Comparison of ENCODE assay signal across 19 mouse cellular contexts in the genomic region with DNA sequence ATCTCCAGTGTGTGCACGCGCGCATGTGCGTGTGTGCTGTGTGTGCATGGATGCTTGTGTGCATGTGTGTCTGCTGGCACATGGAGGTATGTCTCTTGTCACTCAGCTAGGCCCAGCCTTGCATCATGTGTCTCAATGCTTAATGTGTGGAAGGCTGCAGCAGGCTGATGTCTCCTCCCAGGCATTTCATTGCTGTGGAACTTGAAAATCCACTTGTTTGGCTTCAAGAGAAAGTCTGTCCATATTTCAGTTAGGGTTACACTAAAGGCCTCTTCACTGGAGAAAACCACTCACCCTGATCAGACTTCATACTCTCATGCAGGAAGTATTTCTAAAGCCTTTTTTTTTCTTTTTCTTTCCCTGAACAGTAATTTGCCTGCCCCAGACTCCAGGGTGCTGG. TPM values are rescaled to one million over a fixed set of nuclear protein-coding genes. Genes with fewer than 3 reads are reported as not detected.
DNase-seq lines count a peak whose midpoint lies in the region; ATAC-seq and TF ChIP-seq lines count a peak whose summit lies in the region.
"Had no signal": no experiment of that assay in that cellular context is flagged by ENCODE, and none has a peak within 500 bp of the region (broad histone marks: within the 10 kb centered on the region; RNA-seq: fewer than 3 reads in every experiment).

No protein-coding gene starts in this region.

- peaks cover 35% of the 10 kb centered on the region for H3K4me1 ChIP-seq in kidney, embryonic 16.5 days (ENCODE audit: insufficient read depth, low read length)
- H3K4me1 ChIP-seq in ES-E14 (ENCODE audit: control insufficient read depth in 2 of 2, insufficient read depth in 2 of 2, low read length in 2 of 2, poor library complexity in 1 of 2): peaks cover 2 to 31% of the 10 kb centered on the region in 2 experiments; a peak in 2 of 4 replicates
- H3K4me1 ChIP-seq in embryonic facial prominence, embryonic 14.5 days (ENCODE audit: control insufficient read depth, insufficient read depth, low read length): no peaks in the 10 kb centered on the region
- H3K4me1 ChIP-seq in stomach, embryonic 14.5 days (ENCODE audit: control insufficient read depth, insufficient read depth, low read length): peaks cover 5% of the 10 kb centered on the region; the same call in 1 of the 2 replicates

- 0 out of 2 replicates have a peak, but pooled peaks cover under 1% of the 10 kb centered on the region for H3K36me3 ChIP-seq in kidney, embryonic 16.5 days (ENCODE audit: insufficient read depth, low read length)
- H3K36me3 ChIP-seq in ES-E14 (ENCODE audit: control insufficient read depth, insufficient read depth, low read length, poor library complexity, severe bottlenecking): no peaks in the 10 kb centered on the region
- peaks cover 8% of the 10 kb centered on the region; the same call in 1 of the 2 replicates for H3K36me3 ChIP-seq in embryonic facial prominence, embryonic 14.5 days (ENCODE audit: control insufficient read depth, insufficient read depth, low read length)
- H3K36me3 ChIP-seq in stomach, embryonic 14.5 days (ENCODE audit: control insufficient read depth, insufficient read depth, low read length): 0 out of 2 replicates have a peak, but pooled peaks cover 2% of the 10 kb centered on the region

- no peaks in the 10 kb centered on the region for H3K9me3 ChIP-seq in kidney, embryonic 16.5 days (ENCODE audit: low read length)
- H3K9me3 ChIP-seq in ES-E14 (ENCODE audit: control insufficient read depth, insufficient read depth, low read depth, low read length): no peaks in the 10 kb centered on the region
- no peaks in the 10 kb centered on the region for H3K9me3 ChIP-seq in embryonic facial prominence, embryonic 14.5 days (ENCODE audit: control insufficient read depth, low read length)
- H3K9me3 ChIP-seq in stomach, embryonic 14.5 days (ENCODE audit: control insufficient read depth, low read depth, low read length): no peaks in the 10 kb centered on the region
- H3K9me3 ChIP-seq: limb, embryonic 10.5 days; liver, embryonic 12.5 days had no signal

- H3K4me2 ChIP-seq in kidney, embryonic 16.5 days (replicated peaks; ENCODE audit: low read depth, low read length): no peak overlapping the region
- no peak overlapping the region for H3K4me2 ChIP-seq in embryonic facial prominence, embryonic 14.5 days (ENCODE audit: low read depth, low read length)
- H3K4me2 ChIP-seq in stomach, embryonic 14.5 days (replicated peaks; ENCODE audit: low read depth, low read length): no peak overlapping the region
- H3K4me2 ChIP-seq: liver, embryonic 12.5 days had no signal

- peak overlapping the region; percentile 85 for H3K27ac ChIP-seq in kidney, embryonic 16.5 days (ENCODE audit: low read length)
- peak overlapping the region; percentile 16; the same call in 1 of the 2 replicates for H3K27ac ChIP-seq in ES-E14 (ENCODE audit: insufficient read depth, low read depth, low read length, poor library complexity, severe bottlenecking)
- H3K27ac ChIP-seq in embryonic facial prominence, embryonic 14.5 days (replicated peaks; ENCODE audit: low read depth, low read length): 0 out of 2 replicates have a peak overlapping the region, but pooled peaks have one; percentile 21
- peak overlapping the region; percentile 23; the same call in 1 of the 2 replicates for H3K27ac ChIP-seq in stomach, embryonic 14.5 days (ENCODE audit: low read length)
- H3K27ac ChIP-seq: limb, embryonic 10.5 days; macrophage had no signal

- H3K27me3 ChIP-seq in kidney, embryonic 16.5 days (ENCODE audit: insufficient read depth, low read length): no peaks in the 10 kb centered on the region
- H3K27me3 ChIP-seq in embryonic facial prominence, embryonic 14.5 days (replicated peaks; ENCODE audit: control insufficient read depth, insufficient read depth, low read length): no peaks in the 10 kb centered on the region
- no peaks in the 10 kb centered on the region for H3K27me3 ChIP-seq in stomach, embryonic 14.5 days (ENCODE audit: control insufficient read depth, insufficient read depth, low read length)
- H3K27me3 ChIP-seq: liver, embryonic 12.5 days had no signal

- no peak overlapping the region for H3K4me3 ChIP-seq in kidney, embryonic 16.5 days (ENCODE audit: low read length)
- H3K4me3 ChIP-seq in ES-E14 (ENCODE audit: insufficient read depth in 1 of 2, low read depth in 1 of 2, low read length in 2 of 2, poor library complexity in 1 of 2, severe bottlenecking in 1 of 2): no peak overlapping the region
- no peak overlapping the region for H3K4me3 ChIP-seq in embryonic facial prominence, embryonic 14.5 days (ENCODE audit: low read depth, low read length)
- H3K4me3 ChIP-seq in stomach, embryonic 14.5 days (ENCODE audit: low read depth, low read length): no peak overlapping the region
- H3K4me3 ChIP-seq: limb, embryonic 10.5 days; liver, embryonic 12.5 days had no signal

- no peak overlapping the region; the same call in 1 of the 2 replicates for H3K9ac ChIP-seq in kidney, embryonic 16.5 days (replicated peaks; ENCODE audit: low read length)
- 0 out of 2 replicates have a peak overlapping the region, but pooled peaks have one; percentile 4 for H3K9ac ChIP-seq in ES-E14 (ENCODE audit: insufficient read depth, low read depth, low read length, poor library complexity, severe bottlenecking)
- no peak overlapping the region for H3K9ac ChIP-seq in embryonic facial prominence, embryonic 14.5 days (ENCODE audit: low read depth, low read length)
- no peak overlapping the region for H3K9ac ChIP-seq in stomach, embryonic 14.5 days (replicated peaks; ENCODE audit: low read depth, low read length)

- in situ Hi-C loops in ES-E14 (cut with MboI; ENCODE audit: low sequenced_read_pairs in 2 of 2, unreplicated experiment in 2 of 2): no loop called here

- ATAC-seq in kidney, embryonic 16.5 days (ENCODE audit: low FRiP score, low TSS enrichment): no peak
- ATAC-seq in embryonic facial prominence, embryonic 14.5 days (ENCODE audit: low read depth): peak; percentile 66; the same call in 1 of the 2 replicates
- ATAC-seq in stomach, embryonic 14.5 days (ENCODE audit: insufficient number of reproducible peaks, insufficient read depth, low FRiP score, low read depth): no peak
- no peak for ATAC-seq in erythroid progenitor cell, adult 5-6 weeks (replicated peaks; ENCODE audit: low FRiP score, poor library complexity, severe bottlenecking)
- ATAC-seq: hindbrain, embryonic 16.5 days; liver, embryonic 12.5 days had no signal

- no peak for DNase-seq in kidney, adult 9 months
- DNase-seq in ES-E14 (ENCODE audit: low read depth, low spot score): no peak
- peak; percentile 75 for DNase-seq in embryonic facial prominence, embryonic 14.5 days (ENCODE audit: low spot score)
- no peak for DNase-seq in embryo, embryonic 9.5 days (ENCODE audit: extremely low spot score)
- DNase-seq: adrenal gland, adult 2 months; cerebellum, adult 11-12 months; cerebellum, postnatal 25 days; gastrocnemius, postnatal 25 days; heart, postnatal 36 days; kidney, adult 18-20 months; midbrain, embryonic 14.5 days; retina, postnatal 1 day had no signal

- 87% methylated on average over 4 of the region's 4 CpGs for WGBS in kidney, embryonic 16.5 days
- WGBS in embryonic facial prominence, embryonic 14.5 days: 89% methylated on average over 4 of the region's 4 CpGs
- 98% methylated on average over 4 of the region's 4 CpGs for WGBS in stomach, embryonic 14.5 days

TF ChIP-seq in ES-E14, 5 proteins besides CTCF, POLR2A, EP300 and RAD21:
- TF ChIP-seq HCFC1 (IDR thresholded peaks at IDR 0.05; ENCODE audit: borderline replicate concordance, insufficient read depth, low read length) (no peak), CHD2 (IDR thresholded peaks at IDR 0.05; ENCODE audit: low read depth, low read length) (no peak), MAFK (IDR thresholded peaks at IDR 0.05; ENCODE audit: insufficient read depth, low read depth, low read length) (no peak), ZC3H11A (IDR thresholded peaks at IDR 0.05; ENCODE audit: borderline replicate concordance, low read depth, low read length) (no peak), ZNF384 (IDR thresholded peaks at IDR 0.05; ENCODE audit: low read depth, low read length) (no peak)
TF ChIP-seq in ES-E14: peak in this region for 0.

RNA-seq across cellular contexts. Expression of gene Fasn, which starts 28.8 kb away (rescaled TPM):
- 50.0 and 50.4 TPM in 2 replicates for polyA plus RNA-seq in kidney, embryonic 16.5 days (2015; fragmentation: Nextera tagmentation; extraction: Ambion mirVana)
- total RNA-seq in ES-E14 (2012; rRNA removed): 210 and 251 TPM in 2 replicates
- polyA plus RNA-seq in embryonic facial prominence, embryonic 14.5 days (2014; fragmentation: Nextera tagmentation; extraction: Ambion mirVana): 67.2 and 77.4 TPM in 2 replicates
- polyA plus RNA-seq in stomach, embryonic 14.5 days (2014; fragmentation: Nextera tagmentation; extraction: Ambion mirVana): 69.0 and 70.9 TPM in 2 replicates
- 3.2 and 16.3 TPM in 2 replicates for total RNA-seq in erythroid progenitor cell, adult 5-6 weeks (2015; ENCODE audit: low replicate concordance)
- 0.83 and 2.8 TPM in 2 replicates for total RNA-seq in erythroid progenitor cell, adult 5-6 weeks (2017; ENCODE audit: low replicate concordance)

RNA-seq across cellular contexts. Expression of gene Dus1l, which starts 57.0 kb away (rescaled TPM):
- polyA plus RNA-seq in kidney, embryonic 16.5 days (2015; fragmentation: Nextera tagmentation; extraction: Ambion mirVana): 89.9 and 91.0 TPM in 2 replicates
- total RNA-seq in ES-E14 (2012; rRNA removed): 101 and 124 TPM in 2 replicates
- 51.0 and 63.8 TPM in 2 replicates for polyA plus RNA-seq in embryonic facial prominence, embryonic 14.5 days (2014; fragmentation: Nextera tagmentation; extraction: Ambion mirVana)
- 59.7 and 66.9 TPM in 2 replicates for polyA plus RNA-seq in stomach, embryonic 14.5 days (2014; fragmentation: Nextera tagmentation; extraction: Ambion mirVana)
- total RNA-seq in erythroid progenitor cell, adult 5-6 weeks (2015; ENCODE audit: low replicate concordance): 46.1 and 62.0 TPM in 2 replicates
- 15.4 and 24.6 TPM in 2 replicates for total RNA-seq in erythroid progenitor cell, adult 5-6 weeks (2017; ENCODE audit: low replicate concordance)

Comparison
In these comparisons a context has a peak if more than half of its experiments do, and no peak if none do; other contexts are left out.
1. H3K27ac ChIP-seq: peak in every context shown above with its lines; median percentile 85 in kidney, embryonic 16.5 days; 23 in stomach, embryonic 14.5 days; 21 in embryonic facial prominence, embryonic 14.5 days; 16 in ES-E14.